Mouse (Mus musculus): ENCODE measurements at regions not wholly inside any gene's neighbourhood (a gene's known extent, or its start where the extent isn't known, plus 50 kb on each side); places are given as distances from the start of the nearest gene placed in this dataset.

DNA sequence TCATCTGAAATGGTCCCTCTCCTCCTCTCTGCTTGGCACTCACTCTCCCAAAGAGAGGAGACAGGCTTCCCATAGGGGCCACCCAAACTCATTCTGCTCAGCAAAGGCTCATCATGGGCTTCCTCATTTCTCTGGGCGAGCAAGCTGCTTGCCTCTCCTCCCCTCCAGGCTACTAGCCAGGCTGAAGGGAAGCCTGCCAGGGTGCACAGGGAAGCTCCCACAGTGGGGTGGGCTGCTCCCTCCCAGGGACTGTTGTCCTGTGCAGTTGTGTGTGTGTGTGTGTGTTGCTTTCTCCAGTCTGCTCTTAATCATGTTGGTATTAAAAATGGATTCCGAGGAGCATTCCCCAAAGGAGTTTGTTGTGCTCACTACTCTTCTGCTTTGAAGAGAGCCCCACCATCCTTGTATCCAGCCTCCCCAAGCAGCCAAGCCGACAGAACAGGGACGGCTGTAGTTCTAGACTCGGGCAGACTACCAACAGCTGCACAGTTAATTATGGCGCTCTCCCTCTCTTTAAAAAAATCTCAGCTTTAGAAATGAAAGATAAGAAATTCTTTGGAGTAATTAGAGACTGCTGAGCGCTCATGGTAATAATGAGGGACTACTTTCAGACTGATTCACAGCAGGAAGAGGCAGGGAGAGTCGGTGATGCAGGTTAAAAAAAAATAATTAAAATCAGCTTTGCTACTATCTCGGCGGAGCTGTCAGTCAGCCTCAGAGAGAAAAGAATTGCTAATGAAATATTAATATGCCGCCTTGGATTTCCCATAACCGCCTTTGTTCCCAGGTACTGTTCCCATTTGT lies 417.0 kb downstream of the Cmpk2 start:
- DNase-seq (ENCODE audit: low read depth): no peak

DNA sequence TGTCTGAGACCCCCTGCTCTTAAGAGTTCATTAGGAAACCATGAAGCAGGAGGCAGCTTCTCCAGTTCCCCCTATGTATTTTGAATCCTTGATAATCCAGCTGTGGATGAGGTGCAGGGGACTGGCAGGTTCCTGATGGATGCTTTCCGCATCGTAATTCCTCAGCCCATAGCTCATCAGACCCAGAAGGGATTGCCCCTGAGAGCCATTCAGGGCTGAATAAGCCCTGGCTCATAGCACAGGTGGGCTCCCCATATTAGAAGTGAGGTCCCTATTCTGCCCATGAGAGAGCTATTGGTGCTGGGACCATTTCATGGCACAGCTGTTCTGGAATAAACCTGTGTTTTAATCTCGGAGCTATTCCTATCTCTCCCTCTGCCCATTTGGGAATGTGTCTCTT lies 416.1 kb downstream of the Cmpk2 start:
- DNase-seq (ENCODE audit: low read depth): no peak

DNA sequence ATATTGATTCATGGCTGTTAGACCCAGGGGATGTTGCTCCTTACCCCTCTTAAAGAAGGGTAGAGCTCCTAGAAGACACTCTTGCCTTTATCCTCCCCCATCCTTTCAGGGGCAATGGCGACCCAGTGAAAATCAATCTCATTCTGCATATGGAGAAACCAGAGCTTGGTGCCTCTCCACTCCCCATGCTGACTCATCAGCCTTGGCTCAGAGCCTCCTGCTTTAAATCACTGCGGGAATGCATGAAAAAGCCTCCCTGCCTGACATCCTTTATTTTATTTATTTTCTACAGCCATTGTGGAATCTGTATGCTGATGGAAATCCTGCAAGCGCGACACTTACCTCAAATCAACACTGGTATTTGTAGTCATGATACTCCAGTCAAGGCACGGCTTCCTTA lies 415.2 kb downstream of the Cmpk2 start:
- DNase-seq (ENCODE audit: low read depth): no peak

DNA sequence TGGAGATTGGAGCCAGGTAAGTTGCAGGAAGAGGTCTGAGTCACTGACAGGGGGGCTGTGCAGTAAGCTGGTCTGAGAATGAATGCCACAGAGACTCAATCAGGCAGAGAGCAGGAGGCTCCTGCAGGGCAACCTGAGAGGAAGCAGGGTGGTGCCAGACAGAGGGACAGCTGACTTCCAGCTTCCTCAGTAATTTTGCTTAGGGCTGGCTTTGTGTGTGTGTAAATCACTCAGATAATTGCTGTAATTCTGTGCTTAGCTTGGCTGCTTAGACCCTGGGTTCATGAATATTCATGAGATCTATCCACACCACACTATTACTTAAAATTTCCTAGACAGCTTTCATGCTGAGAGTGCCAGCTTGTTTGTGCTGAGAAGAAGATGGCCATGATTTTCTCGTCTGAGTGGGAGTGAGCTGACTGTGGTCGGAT lies 408.7 kb downstream of the Cmpk2 start:
- no peak for DNase-seq (ENCODE audit: low read depth)

DNA sequence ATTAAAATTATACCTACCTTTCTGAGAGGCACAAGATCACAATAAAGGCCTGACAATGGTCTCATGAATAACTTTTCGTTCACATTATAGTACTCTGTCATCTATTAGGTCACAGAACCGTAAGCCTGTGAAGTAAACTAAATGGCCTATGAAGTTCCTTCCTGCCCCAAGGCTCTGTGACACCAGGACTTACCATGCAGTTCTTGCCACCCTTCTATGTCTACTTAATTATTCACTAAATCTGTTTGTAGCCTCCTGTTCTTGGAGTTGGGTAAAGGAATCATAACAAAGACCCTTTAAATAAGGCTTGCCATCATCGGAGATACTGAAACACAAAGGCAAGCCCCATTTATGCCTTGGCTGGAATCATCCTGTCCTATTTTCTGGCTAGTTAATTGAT lies 408.3 kb downstream of the Cmpk2 start:
- no peak for DNase-seq (ENCODE audit: low read depth)

DNA sequence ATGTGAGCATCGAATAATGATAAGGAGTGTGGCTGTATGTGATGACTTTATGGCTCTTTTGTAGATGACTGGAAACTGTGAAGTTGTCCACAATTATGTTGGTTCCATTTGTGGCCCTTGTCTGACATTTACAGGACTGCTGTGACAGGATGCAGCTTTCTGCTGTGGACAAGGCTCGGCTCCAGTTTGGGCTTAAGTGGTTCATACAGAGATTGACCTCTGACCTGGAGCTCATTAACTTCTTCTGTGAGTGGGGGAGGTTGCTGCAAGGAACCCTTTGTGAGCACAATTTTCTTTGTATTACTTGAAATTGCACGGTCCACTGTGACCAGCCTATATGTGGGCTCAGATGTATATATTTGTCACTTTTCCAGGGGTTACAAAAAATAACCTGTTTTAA lies 403.5 kb downstream of the Cmpk2 start:
- no peak for DNase-seq (ENCODE audit: low read depth)

DNA sequence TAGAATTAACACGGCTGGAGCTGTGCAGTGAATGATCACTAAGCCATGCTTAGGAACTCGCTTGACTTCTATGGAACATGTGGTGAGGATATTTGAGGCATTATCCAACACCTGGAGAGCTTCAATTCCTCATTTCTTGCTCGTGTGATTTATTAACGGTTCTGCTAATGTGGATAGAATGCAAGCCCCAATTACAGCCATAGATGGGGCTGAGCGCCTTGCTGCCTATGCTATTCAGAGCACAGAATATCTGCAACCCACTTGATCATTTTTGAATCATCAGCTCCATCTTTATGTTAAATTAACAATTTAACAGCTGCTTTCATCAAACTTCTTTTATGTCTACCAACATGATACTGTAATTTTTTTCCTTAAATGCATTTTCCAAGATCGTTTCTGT lies 398.7 kb downstream of the Cmpk2 start:
- no peak for DNase-seq (ENCODE audit: low read depth)

DNA sequence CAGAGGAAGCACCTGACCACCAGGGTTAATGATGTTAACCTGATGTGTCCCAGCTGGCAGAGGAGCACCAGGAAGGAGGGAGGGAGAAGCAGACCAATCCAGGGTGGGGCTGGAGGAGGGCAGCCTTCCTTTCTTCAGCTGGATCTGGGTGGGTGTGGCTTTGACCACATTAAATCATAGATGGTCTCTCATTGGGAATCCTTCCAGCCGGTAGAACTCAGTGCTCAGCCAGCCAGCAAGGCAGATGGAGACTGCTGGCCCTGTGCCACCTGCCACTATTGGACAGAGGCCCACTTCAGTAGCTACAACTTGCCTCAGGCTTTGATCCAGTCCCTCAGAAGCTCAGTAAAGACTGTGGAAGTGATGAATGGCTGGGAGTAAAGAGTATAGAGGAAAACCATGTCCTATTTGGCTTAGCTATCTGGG lies 386.1 kb downstream of the Cmpk2 start:
- no peak for DNase-seq (ENCODE audit: low read depth)

DNA sequence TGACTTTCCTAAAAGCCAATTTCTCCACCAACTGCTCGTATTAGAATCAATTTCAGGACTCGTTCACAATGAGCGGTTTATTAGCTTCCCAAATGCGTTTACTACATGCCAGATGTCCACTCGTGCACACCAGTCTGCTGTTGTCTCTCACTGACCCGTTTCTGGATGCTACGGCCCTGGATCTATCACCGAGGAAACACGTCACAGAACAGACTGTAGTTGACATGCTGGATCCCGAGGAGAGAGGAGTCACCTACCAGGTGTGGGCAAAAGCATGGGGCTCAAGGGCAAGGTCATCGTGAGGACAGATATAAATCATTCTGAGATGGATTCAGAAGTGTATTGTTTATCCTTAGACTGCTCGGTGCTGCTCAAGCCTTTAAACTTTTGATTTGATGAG lies 375.9 kb downstream of the Cmpk2 start:
- no peak for DNase-seq (ENCODE audit: low read depth)

DNA sequence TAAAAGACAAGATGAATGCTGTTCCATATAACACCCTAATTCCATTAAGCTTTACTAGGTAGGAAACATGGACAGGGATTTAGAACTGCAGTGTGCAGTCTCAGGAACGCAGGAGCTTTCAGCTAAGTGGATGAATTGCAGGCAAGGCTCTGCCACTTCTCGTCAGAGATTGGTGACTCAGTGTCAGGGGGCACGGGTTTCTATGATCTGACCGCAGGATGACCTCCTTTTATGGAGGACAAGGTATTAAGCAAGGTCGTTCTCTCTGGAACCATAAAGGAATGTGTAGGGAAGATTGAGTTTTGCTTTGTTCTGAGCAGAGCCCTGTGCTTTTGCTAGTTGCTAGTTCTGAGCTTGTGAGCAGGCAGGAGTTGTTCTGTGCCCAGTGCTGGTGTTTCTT lies 373.7 kb downstream of the Cmpk2 start:
- no peak for DNase-seq (ENCODE audit: low read depth)

DNA sequence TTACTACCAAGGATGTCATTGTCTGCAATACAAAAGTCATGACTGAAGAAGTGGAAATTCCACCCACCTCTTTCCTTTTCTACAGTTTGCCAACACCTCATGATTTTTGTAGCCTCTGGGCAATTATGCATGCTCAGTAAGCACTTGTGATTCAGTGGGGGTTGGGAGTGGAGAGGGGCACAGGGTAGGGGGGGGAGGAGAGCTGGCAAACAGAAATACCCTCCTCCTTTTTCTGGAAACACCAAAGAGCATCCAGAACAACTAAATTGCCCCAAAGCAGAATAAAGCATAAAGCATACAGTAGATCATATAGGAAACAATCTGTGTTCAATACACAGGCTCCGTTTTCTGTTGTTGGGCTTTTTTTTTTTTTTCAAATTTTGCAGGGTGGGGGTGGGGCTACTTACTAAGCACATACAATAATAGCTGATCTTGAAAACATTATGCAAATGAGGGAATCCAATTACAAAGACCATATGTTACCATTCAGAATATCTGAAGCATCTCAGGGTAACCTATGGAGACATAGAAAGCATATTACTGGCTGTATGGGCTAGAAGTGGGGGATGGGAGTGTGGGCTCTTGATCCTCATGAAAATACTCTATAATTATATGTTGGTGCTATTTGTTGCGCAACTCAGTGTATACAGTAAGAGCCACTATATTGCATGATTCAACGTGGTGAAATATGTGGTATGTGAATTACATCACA lies 352.4 kb downstream of the Cmpk2 start:
- DNase-seq (ENCODE audit: low read depth): no peak

DNA sequence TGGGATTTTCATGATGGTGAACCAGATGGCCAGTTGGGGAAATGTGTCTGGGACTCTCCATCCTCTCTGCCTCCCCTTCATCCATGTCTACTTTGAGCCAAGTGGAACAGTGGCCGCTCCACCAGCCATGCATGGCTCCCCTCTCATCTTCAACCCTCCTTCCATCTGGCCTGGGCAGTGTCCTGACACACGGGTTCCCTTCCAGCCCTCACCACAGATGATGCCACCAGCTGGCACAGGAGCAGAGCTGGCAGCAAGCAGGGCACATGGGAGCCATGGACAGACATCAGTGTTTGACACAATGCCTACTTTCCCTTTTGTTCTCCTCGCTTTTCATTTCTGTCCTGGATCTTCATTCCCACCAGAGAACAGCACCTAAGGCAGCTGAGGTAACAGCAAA lies 348.9 kb downstream of the Cmpk2 start:
- DNase-seq (ENCODE audit: low read depth): no peak

DNA sequence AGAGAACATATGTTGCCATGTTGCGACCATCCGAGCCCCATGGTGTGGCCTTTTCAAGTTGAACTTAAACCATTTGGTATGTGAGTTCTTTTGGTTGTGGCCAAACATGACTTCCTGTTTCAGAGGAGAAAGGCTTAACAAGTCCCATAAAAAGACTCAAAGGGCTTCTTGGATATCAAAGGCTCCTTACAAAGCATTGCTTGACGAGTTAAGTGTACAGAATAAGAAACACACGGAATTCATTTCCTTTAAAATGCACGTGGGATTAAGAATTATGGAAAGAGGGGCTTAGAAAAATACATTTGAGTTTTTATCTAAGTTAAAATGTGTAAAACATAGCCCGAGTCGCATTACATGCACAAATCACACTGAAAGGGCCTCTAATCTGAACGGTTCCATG lies 346.8 kb downstream of the Cmpk2 start:
- no peak for DNase-seq (ENCODE audit: low read depth)

DNA sequence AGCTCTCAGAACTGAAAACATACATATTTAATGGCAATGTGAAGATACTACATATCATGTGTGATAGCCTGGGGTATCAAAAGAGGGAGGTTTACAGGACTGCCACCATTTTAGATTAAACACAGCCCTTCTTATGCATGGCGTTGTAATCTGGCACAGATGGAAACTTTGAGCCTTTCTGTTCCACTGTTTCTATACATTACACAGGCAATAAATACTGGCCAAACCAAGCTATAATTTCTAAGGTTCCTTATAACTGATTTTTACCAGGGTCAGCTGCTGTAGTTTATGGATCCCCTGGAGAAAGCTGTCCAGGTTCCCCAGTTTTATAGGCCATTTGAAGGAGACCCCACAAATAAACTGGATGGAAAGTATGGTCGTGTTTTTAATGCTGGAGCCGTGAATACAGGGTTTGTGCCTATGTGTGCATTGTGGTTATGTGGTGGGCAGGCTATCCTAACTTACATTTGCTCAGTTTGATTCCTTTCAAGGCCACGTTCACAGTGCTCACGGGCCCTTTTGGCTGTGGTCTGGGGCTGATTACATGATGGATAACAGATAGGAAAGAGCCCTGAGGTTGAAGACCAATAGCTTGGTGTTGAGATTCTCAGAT lies 341.7 kb downstream of the Cmpk2 start:
- DNase-seq (ENCODE audit: low read depth): no peak

DNA sequence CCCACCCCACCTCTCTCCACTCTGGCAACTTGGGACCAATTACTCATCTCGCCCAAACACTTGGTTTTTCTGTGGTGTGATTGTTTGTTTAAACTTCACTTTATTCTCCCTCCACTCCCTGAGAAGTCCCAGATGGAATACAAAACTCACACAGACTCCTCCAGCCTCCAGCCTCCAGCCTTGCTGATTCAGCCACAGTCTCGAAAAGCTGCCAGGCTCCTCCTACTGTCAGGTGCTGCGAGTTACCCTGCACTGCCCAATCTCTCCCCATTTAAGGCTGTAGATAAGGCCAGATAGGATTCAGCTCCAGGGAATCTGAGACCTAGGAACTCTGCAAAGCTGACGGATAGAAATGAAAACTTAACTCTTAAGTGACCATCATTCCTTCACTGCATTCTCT lies 340.7 kb downstream of the Cmpk2 start:
- no peak for DNase-seq (ENCODE audit: low read depth)

DNA sequence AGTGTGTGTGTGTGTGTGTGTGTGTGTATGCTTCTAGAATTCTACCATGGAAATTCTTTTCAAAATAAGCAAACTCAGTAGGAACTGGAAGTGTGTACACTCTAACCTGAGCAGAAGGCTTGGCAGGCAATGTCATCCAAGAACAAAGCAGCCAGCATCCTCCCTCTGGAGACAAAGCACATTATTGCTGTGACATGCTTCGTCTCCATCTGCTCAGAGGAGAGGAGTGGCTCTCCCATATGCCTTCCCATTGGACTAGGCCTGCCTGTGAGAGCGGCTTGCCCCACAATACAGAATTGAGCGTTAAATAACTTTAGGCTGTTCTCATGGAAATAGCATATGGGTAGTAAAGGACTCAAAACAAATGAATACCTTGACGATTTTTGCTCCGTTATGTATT lies 333.5 kb downstream of the Cmpk2 start:
- no peak for DNase-seq (ENCODE audit: low read depth)

DNA sequence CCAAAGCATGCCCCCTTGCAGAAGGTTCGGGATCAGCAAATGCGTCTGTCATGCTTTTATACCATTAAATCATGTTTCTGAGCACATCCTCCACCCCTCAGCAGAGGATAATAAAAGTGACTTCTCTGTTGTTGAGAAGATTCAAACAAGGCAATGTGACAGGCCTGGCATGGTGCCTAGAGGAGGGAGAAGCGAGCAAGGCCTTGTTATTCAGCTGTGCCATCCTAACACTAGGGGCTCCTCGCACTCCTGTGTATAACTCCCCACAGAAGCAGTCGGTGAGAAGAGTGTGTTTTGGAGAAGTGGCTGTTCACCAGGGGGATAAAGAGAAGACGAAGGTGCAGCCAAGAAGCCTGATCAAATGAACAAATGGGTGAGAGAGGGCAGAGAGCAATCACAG lies 330.3 kb downstream of the Cmpk2 start:
- no peak for DNase-seq (ENCODE audit: low read depth)

DNA sequence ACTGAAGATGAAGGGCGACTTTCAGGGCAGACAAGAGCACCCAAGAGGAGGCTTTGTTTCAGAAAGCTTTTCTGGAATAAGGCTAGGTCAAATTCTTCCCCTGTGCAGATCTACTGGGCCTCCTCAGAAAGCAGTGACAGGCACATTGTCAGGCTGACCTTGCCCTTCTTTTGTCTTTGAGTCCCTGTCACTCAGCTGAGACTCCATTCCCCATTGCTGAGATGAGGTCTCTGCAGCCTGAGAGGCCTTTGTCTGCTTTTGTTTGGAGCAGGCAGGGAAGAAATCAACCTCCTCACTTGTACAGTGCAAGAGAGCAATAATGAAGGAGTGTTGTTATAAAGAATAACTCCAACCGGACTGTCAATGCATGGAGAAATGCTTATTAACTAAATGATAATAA lies 327.4 kb downstream of the Cmpk2 start:
- DNase-seq (ENCODE audit: low read depth): no peak

DNA sequence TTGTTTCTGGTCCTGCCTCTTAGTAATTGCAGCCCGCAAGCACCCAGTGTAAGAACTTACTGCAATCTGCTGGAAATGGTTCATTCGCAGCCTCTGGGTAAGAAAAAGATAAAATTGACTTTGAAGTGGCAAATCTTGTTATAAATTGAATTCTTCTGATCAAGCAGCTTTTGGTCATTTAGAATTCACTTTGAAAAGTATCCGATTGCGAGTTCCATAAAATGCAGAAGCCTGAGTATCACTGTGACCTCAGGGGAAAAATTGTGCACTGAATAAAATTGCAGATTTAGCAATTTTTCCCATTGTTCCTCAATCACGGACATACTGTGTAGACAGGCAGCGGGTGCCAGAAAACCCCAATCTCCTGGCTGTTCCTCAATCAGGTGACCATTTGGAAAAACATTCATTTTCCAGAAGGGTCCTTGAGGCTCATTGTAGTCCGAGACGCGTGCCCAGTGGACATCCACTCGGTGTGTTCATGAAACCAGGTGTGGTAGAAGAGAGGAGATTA lies 320.4 kb downstream of the Cmpk2 start:
- DNase-seq (ENCODE audit: low read depth): no peak

DNA sequence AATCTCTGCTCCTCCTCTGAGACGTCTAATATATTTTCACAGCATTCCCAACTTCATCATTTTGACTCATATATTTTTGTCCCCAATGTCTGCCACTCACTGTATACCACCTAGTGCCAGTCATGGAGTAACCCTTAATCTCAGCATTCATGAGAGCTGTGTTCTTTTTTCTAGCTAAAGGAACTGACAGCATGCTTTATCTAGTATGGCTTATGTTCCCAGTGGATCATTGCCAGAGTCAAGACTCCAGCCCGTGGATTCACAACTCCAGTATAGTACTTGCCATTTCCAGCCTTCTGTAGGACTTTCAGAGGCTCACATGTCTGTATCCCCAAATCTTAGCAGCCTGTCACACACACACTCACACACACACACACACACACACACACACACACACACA lies 316.5 kb downstream of the Cmpk2 start:
- DNase-seq (ENCODE audit: low read depth): no peak

DNA sequence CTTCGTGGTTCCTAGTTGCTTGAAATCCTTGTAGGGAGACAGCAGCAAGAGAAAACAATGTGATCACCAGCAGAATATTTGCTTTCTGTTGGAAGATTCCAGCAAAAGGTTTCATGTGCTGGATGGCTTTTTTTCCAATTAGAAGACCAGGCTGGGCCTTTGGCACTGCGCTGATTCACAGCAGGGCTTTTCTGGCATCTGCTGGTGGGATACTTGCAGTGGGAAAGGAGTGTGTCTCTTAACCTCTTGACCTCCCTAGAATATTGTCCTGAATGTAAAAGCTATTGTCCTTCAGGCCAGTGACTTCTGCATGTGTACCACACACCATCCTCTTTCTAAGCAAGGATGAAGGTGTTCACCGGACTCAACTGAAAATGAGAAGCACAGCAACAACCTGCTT lies 315.4 kb downstream of the Cmpk2 start:
- no peak for DNase-seq (ENCODE audit: low read depth)

DNA sequence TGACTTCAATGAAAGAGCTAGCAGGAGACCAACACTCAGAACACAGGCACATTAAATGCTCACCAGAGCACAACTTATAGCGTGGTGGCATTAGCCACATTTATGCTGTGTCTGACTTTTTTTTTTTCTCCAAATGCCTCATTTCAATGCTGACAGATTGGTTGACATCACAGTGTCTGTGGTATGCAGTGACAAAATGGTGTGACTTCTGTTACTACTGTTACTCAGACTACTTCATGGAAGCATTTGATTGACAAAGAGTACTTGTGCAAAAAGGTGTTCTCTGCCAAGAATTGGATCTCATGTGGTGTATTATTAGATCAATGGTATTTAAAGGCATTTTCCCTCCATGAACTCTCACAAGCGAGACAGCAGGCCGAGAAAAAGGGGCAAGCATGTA lies 314.8 kb downstream of the Cmpk2 start:
- no peak for DNase-seq (ENCODE audit: low read depth)

DNA sequence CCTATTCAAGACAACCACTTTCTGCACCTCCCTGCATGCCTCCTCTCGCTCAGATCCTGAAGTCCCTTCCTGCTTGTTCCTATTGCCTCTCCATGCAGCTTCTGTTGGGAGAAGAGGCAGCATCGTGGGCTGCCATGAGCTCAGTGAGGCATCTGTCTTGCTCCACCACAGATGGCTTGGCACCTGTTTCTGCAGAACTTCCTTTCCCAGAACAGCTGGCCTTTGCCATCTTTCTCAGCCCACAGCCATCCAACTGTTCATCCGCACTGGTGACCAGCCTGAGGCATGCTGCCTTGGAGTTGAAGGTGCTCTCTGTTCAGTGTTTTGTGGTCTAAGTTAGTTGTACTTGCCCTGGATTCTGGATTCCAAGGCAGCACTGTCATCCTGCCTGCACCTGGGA lies 312.5 kb downstream of the Cmpk2 start:
- DNase-seq (ENCODE audit: low read depth): no peak

All from induced T-regulatory cell, adult 2 months (primary cell).